Mouse (Mus musculus): ENCODE measurements around the gene Deaf1. TPM values are rescaled to one million over a fixed set of nuclear protein-coding genes. Genes with fewer than 3 reads are reported as not detected.

Gene Deaf1
- polyA plus RNA-seq, 1 experiment from 2014 or later: 187 TPM

GRCm38 (mm10) chr7:141363106-141363751 is 35.7 kb upstream of the Deaf1 start:
- no peak overlapping the region for H3K27ac ChIP-seq
- no peak overlapping the region for H3K4me2 ChIP-seq (replicated peaks)
- H3K36me3 ChIP-seq (replicated peaks; ENCODE audit: control insufficient read depth, insufficient read depth): no peaks in the 10 kb centered on the region
- WGBS: 66% methylated on average over 4 of the region's 4 CpGs
- H3K4me3 ChIP-seq (replicated peaks; ENCODE audit: low read length): no peak overlapping the region
- DNase-seq (ENCODE audit: low spot score) (peak; percentile 85), ATAC-seq (ENCODE audit: low FRiP score) (peak; percentile 55; the same call in 1 of the 2 replicates)
- H3K27me3 ChIP-seq (ENCODE audit: control insufficient read depth, insufficient read depth, low read length): peaks cover 12% of the 10 kb centered on the region; the same call in 1 of the 2 replicates
- H3K4me1 ChIP-seq (replicated peaks; ENCODE audit: control insufficient read depth, insufficient read depth, low read length): no peaks in the 10 kb centered on the region
- no peak overlapping the region for H3K9ac ChIP-seq
- no peaks in the 10 kb centered on the region for H3K9me3 ChIP-seq (ENCODE audit: control insufficient read depth, low read length)

- H3K9me3 ChIP-seq (ENCODE audit: control insufficient read depth, low read length): no peaks in the 10 kb centered on the region
- H3K9ac ChIP-seq: no peak overlapping the region
- DNase-seq (ENCODE audit: low spot score) (no peak), ATAC-seq (ENCODE audit: low FRiP score) (no peak)
- H3K4me1 ChIP-seq (replicated peaks; ENCODE audit: control insufficient read depth, insufficient read depth, low read length): no peaks in the 10 kb centered on the region
- peaks cover 12% of the 10 kb centered on the region; the same call in 1 of the 2 replicates for H3K27me3 ChIP-seq (ENCODE audit: control insufficient read depth, insufficient read depth, low read length)
- 18% methylated on average over 24 of the region's 24 CpGs for WGBS
- H3K4me3 ChIP-seq (replicated peaks; ENCODE audit: low read length): no peak overlapping the region
- peak overlapping the region; percentile 29 for H3K4me2 ChIP-seq (replicated peaks)
- H3K27ac ChIP-seq: no peak overlapping the region
- no peaks in the 10 kb centered on the region for H3K36me3 ChIP-seq (replicated peaks; ENCODE audit: control insufficient read depth, insufficient read depth)
Observed at GRCm38 (mm10) chr7:141361510-141361909, 34.0 kb upstream of the Deaf1 start.

GRCm38 (mm10) chr7:141356971-141357370 is 29.5 kb upstream of the Deaf1 start:
- 74% methylated on average over 14 of the region's 14 CpGs for WGBS
- DNase-seq (ENCODE audit: low spot score) (no peak), ATAC-seq (ENCODE audit: low FRiP score) (no peak)
- Histone ChIP-seq H3K36me3 (replicated peaks; ENCODE audit: control insufficient read depth, insufficient read depth) (no peaks in the 10 kb centered on the region), H3K4me2 (replicated peaks) (no peak overlapping the region), H3K27ac (no peak overlapping the region), H3K27me3 (ENCODE audit: control insufficient read depth, insufficient read depth, low read length) (peaks cover 11% of the 10 kb centered on the region; the same call in 1 of the 2 replicates), H3K4me1 (replicated peaks; ENCODE audit: control insufficient read depth, insufficient read depth, low read length) (peaks cover 8% of the 10 kb centered on the region; the same call in 1 of the 2 replicates), H3K9me3 (ENCODE audit: control insufficient read depth, low read length) (no peaks in the 10 kb centered on the region), H3K9ac (no peak overlapping the region), H3K4me3 (replicated peaks; ENCODE audit: low read length) (no peak overlapping the region)

- Histone ChIP-seq H3K9ac (no peak overlapping the region), H3K4me2 (replicated peaks) (no peak overlapping the region), H3K9me3 (ENCODE audit: control insufficient read depth, low read length) (no peaks in the 10 kb centered on the region), H3K27ac (peak overlapping the region; percentile 20; the same call in 1 of the 2 replicates), H3K4me3 (replicated peaks; ENCODE audit: low read length) (no peak overlapping the region), H3K36me3 (replicated peaks; ENCODE audit: control insufficient read depth, insufficient read depth) (no peaks in the 10 kb centered on the region), H3K4me1 (replicated peaks; ENCODE audit: control insufficient read depth, insufficient read depth, low read length) (peaks cover 8% of the 10 kb centered on the region; the same call in 1 of the 2 replicates), H3K27me3 (ENCODE audit: control insufficient read depth, insufficient read depth, low read length) (no peaks in the 10 kb centered on the region)
- ATAC-seq (ENCODE audit: low FRiP score) (no peak), DNase-seq (ENCODE audit: low spot score) (no peak)
- 54% methylated on average over 12 of the region's 12 CpGs for WGBS
Observed at GRCm38 (mm10) chr7:141355626-141356326, 28.3 kb upstream of the Deaf1 start.

- H3K27ac ChIP-seq: no peak overlapping the region
- 74% methylated on average over 8 of the region's 8 CpGs for WGBS
- ATAC-seq (ENCODE audit: low FRiP score) (no peak), DNase-seq (ENCODE audit: low spot score) (no peak)
- H3K9me3 ChIP-seq (ENCODE audit: control insufficient read depth, low read length): no peaks in the 10 kb centered on the region
- H3K4me3 ChIP-seq (replicated peaks; ENCODE audit: low read length): no peak overlapping the region
- no peaks in the 10 kb centered on the region for H3K27me3 ChIP-seq (ENCODE audit: control insufficient read depth, insufficient read depth, low read length)
- peaks cover 8% of the 10 kb centered on the region; the same call in 1 of the 2 replicates for H3K4me1 ChIP-seq (replicated peaks; ENCODE audit: control insufficient read depth, insufficient read depth, low read length)
- H3K4me2 ChIP-seq (replicated peaks): no peak overlapping the region
- H3K36me3 ChIP-seq (replicated peaks; ENCODE audit: control insufficient read depth, insufficient read depth): no peaks in the 10 kb centered on the region
- no peak overlapping the region for H3K9ac ChIP-seq
Observed at GRCm38 (mm10) chr7:141355051-141355450, 27.6 kb upstream of the Deaf1 start.

- ATAC-seq (ENCODE audit: low FRiP score) (no peak), DNase-seq (ENCODE audit: low spot score) (no peak)
- H3K36me3 ChIP-seq (replicated peaks; ENCODE audit: control insufficient read depth, insufficient read depth): no peaks in the 10 kb centered on the region
- no peak overlapping the region for H3K4me3 ChIP-seq (replicated peaks; ENCODE audit: low read length)
- peaks cover 8% of the 10 kb centered on the region; the same call in 1 of the 2 replicates for H3K4me1 ChIP-seq (replicated peaks; ENCODE audit: control insufficient read depth, insufficient read depth, low read length)
- no peaks in the 10 kb centered on the region for H3K9me3 ChIP-seq (ENCODE audit: control insufficient read depth, low read length)
- no peak overlapping the region for H3K9ac ChIP-seq
- no peaks in the 10 kb centered on the region for H3K27me3 ChIP-seq (ENCODE audit: control insufficient read depth, insufficient read depth, low read length)
- no peak overlapping the region for H3K27ac ChIP-seq
- no peak overlapping the region for H3K4me2 ChIP-seq (replicated peaks)
- 82% methylated on average over 6 of the region's 6 CpGs for WGBS
Observed at GRCm38 (mm10) chr7:141351061-141351460, 23.6 kb upstream of the Deaf1 start.

GRCm38 (mm10) chr7:141344787-141345186 is 17.3 kb upstream of the Deaf1 start:
- Histone ChIP-seq H3K27ac (no peak overlapping the region), H3K27me3 (ENCODE audit: control insufficient read depth, insufficient read depth, low read length) (no peaks in the 10 kb centered on the region), H3K4me1 (replicated peaks; ENCODE audit: control insufficient read depth, insufficient read depth, low read length) (no peaks in the 10 kb centered on the region), H3K9ac (no peak overlapping the region), H3K9me3 (ENCODE audit: control insufficient read depth, low read length) (no peaks in the 10 kb centered on the region), H3K36me3 (replicated peaks; ENCODE audit: control insufficient read depth, insufficient read depth) (no peaks in the 10 kb centered on the region), H3K4me3 (replicated peaks; ENCODE audit: low read length) (no peak overlapping the region), H3K4me2 (replicated peaks) (no peak overlapping the region)
- no peak for ATAC-seq (ENCODE audit: low FRiP score)
- 94% methylated on average over 5 of the region's 5 CpGs for WGBS
- DNase-seq (ENCODE audit: low spot score): no peak

GRCm38 (mm10) chr7:141343696-141344095 is 16.2 kb upstream of the Deaf1 start:
- Histone ChIP-seq H3K27me3 (ENCODE audit: control insufficient read depth, insufficient read depth, low read length) (no peaks in the 10 kb centered on the region), H3K36me3 (replicated peaks; ENCODE audit: control insufficient read depth, insufficient read depth) (no peaks in the 10 kb centered on the region), H3K4me1 (replicated peaks; ENCODE audit: control insufficient read depth, insufficient read depth, low read length) (no peaks in the 10 kb centered on the region; the same call in 1 of the 2 replicates), H3K4me2 (replicated peaks) (no peak overlapping the region), H3K27ac (no peak overlapping the region), H3K9ac (no peak overlapping the region), H3K9me3 (ENCODE audit: control insufficient read depth, low read length) (no peaks in the 10 kb centered on the region), H3K4me3 (replicated peaks; ENCODE audit: low read length) (no peak overlapping the region)
- DNase-seq (ENCODE audit: low spot score): no peak
- 76% methylated on average over 7 of the region's 7 CpGs for WGBS
- no peak for ATAC-seq (ENCODE audit: low FRiP score)

GRCm38 (mm10) chr7:141343230-141343629 is 15.7 kb upstream of the Deaf1 start:
- no peak overlapping the region for H3K9ac ChIP-seq
- no peaks in the 10 kb centered on the region for H3K36me3 ChIP-seq (replicated peaks; ENCODE audit: control insufficient read depth, insufficient read depth)
- 67% methylated on average over 2 of the region's 2 CpGs for WGBS
- no peak overlapping the region for H3K4me3 ChIP-seq (replicated peaks; ENCODE audit: low read length)
- no peaks in the 10 kb centered on the region for H3K9me3 ChIP-seq (ENCODE audit: control insufficient read depth, low read length)
- no peak for ATAC-seq (ENCODE audit: low FRiP score)
- no peak overlapping the region for H3K27ac ChIP-seq
- peaks cover 3% of the 10 kb centered on the region; the same call in 1 of the 2 replicates for H3K4me1 ChIP-seq (replicated peaks; ENCODE audit: control insufficient read depth, insufficient read depth, low read length)
- DNase-seq (ENCODE audit: low spot score): no peak
- H3K27me3 ChIP-seq (ENCODE audit: control insufficient read depth, insufficient read depth, low read length): 0 out of 2 replicates have a peak, but pooled peaks cover 3% of the 10 kb centered on the region
- H3K4me2 ChIP-seq (replicated peaks): no peak overlapping the region

Data from hindbrain, embryonic 14.5 days (tissue).